Mouse (Mus musculus) liver, embryonic 12.5 days (tissue): Measurements from ENCODE around the gene Nup98. TPM values are rescaled to one million over a fixed set of nuclear protein-coding genes. Genes with fewer than 3 reads are reported as not detected.

Source experiments
- ATAC-seq: fragments of 200-750 bp; cut with Nextera tagmentation; 2 replicates; pipeline ENCODE4 v1.8.0; 2017; ENCODE audit warnings: moderate number of reproducible peaks, mild to moderate bottlenecking, moderate library complexity
- H3K27ac ChIP-seq: fragments of 300-500 bp; sonication (generic); 2 replicates; pipeline ENCODE4 v1.5.1; 2016; ENCODE audit warnings: mild to moderate bottlenecking
- H3K27me3 ChIP-seq: fragments of 300-500 bp; sonication (generic); replicated peaks from 2 replicates; pipeline ENCODE4 v1.6.1; 2016; ENCODE audit warnings: mild to moderate bottlenecking, moderate library complexity
- H3K36me3 ChIP-seq: fragments of 300-500 bp; sonication (generic); 2 replicates; pipeline ENCODE4 v1.6.1; 2016; ENCODE audit warnings: mild to moderate bottlenecking, moderate library complexity
- H3K4me1 ChIP-seq: fragments of 300-500 bp; sonication (generic); 2 replicates; pipeline ENCODE4 v1.6.1; 2016
- H3K4me2 ChIP-seq: fragments of 300-500 bp; sonication (generic); 2 replicates; pipeline ENCODE4 v1.6.1; 2016; ENCODE audit warnings: mild to moderate bottlenecking, moderate library complexity
- H3K4me3 ChIP-seq: fragments of 300-500 bp; sonication (generic); 2 replicates; pipeline ENCODE4 v1.5.1; 2016; ENCODE audit warnings: mild to moderate bottlenecking, moderate library complexity
- H3K9ac ChIP-seq: fragments of 300-500 bp; sonication (generic); 2 replicates; pipeline ENCODE4 v1.6.1; 2016; ENCODE audit warnings: mild to moderate bottlenecking, moderate library complexity
- H3K9me3 ChIP-seq: fragments of 300-500 bp; sonication (generic); replicated peaks from 2 replicates; pipeline ENCODE4 v1.6.1; 2016; ENCODE audit warnings: mild to moderate bottlenecking, moderate library complexity
- WGBS: fragments of 180-500 bp; shearing (Covaris S2); methylation state at CpG from one replicate; pipeline ENCODE4 v1.1.7; 2016; ENCODE audit not compliant: insufficient replicate concordance; 5-methylcytosine and 5-hydroxymethylcytosine counted together
- polyA plus RNA-seq: library from polyadenylated mRNA; unstranded; fragments of >200 nt; fragmentation: Nextera tagmentation; extraction: Ambion mirVana; gene quantifications from 2 replicates; pipeline ENCODE4 v1.2.1, GENCODE M21; 2016

The Nup98 gene
- polyA plus RNA-seq, 1 experiment from 2014 or later: 30.4 TPM

DNA sequence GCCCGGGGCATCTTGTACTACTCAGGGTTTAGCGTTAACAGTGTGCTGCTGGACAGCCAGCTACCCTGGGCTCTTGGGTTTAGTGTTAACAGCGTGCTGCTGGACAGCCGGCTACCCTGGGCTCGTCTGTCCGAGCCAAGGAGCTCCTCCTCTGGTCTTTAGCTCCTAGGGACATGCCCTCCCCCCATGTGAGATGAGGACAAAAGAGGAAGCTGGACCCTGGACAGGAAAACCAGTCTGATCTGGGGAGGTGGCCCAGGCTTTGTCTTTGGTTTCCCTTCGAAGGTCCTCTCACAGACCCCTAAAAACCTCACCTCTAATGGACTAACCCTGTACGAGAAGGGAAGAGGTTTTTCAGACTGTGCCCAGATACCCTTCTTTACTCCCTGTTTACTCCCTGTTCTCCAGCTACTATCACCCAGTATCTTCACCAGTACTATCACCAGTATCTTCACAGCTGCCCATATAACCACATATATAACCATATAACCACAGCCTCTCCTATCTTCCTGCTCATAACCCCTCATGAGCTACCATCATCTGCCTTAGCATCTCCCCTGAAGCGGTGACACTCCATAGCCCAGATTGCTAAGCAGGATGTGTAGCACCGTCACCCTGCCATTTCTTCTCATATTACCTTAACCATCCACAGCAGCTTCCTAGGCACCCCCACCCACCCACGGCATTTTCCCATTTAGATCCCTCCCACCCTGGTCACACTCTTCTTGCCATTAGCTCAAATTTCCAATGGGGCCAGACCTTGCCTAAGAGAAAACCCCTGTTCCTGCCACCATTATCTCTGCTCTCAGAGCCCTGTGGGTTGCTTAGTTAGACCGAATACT lies 37.2 kb upstream of the Nup98 start:
- Histone ChIP-seq H3K9me3 (no peaks in the 10 kb centered on the region), H3K27me3 (no peaks in the 10 kb centered on the region), H3K4me3 (peak overlapping the region; percentile 94), H3K36me3 (peaks cover 18% of the 10 kb centered on the region), H3K4me1 (peaks cover 84% of the 10 kb centered on the region), H3K9ac (peak overlapping the region; percentile 85), H3K27ac (peak overlapping the region; percentile 96), H3K4me2 (peak overlapping the region; percentile 93)
- WGBS: 26% methylated on average over 12 of the region's 12 CpGs
- no peak for ATAC-seq

- ATAC-seq: no peak
- H3K9ac ChIP-seq: peak overlapping the region; percentile 50; the same call in 1 of the 2 replicates
Observed at GRCm38 (mm10) chr7:102246265-102246664, 36.3 kb upstream of the Nup98 start.

GRCm38 (mm10) chr7:102245775-102246174 lies 35.8 kb upstream of the Nup98 start:
- H3K4me2 ChIP-seq: peak overlapping the region; percentile 93
- no peaks in the 10 kb centered on the region for H3K9me3 ChIP-seq
- H3K36me3 ChIP-seq: peaks cover 32% of the 10 kb centered on the region
- peak overlapping the region; percentile 50 for H3K9ac ChIP-seq
- 6% methylated on average over 1 of the region's 1 CpGs for WGBS
- peak overlapping the region; percentile 96 for H3K27ac ChIP-seq
- 0 out of 2 replicates have a peak overlapping the region, but pooled peaks have one; percentile 3 for H3K4me3 ChIP-seq
- H3K27me3 ChIP-seq: no peaks in the 10 kb centered on the region
- ATAC-seq: no peak
- H3K4me1 ChIP-seq: peaks cover 86% of the 10 kb centered on the region

More at GRCm38 (mm10) chr7:102246265-102246664, 36.3 kb upstream of the Nup98 start:
- no peaks in the 10 kb centered on the region for H3K27me3 ChIP-seq
- H3K4me3 ChIP-seq: peak overlapping the region; percentile 94; the same call in 1 of the 2 replicates
- peak overlapping the region; percentile 93 for H3K4me2 ChIP-seq
- 42% methylated on average over 6 of the region's 6 CpGs for WGBS
- no peaks in the 10 kb centered on the region for H3K9me3 ChIP-seq
- H3K36me3 ChIP-seq: peaks cover 27% of the 10 kb centered on the region
- H3K27ac ChIP-seq: peak overlapping the region; percentile 96
- peaks cover 86% of the 10 kb centered on the region for H3K4me1 ChIP-seq

GRCm38 (mm10) chr7:102244782-102245535 lies 35.0 kb upstream of the Nup98 start:
- peak overlapping the region; percentile 50 for H3K9ac ChIP-seq
- no peak for ATAC-seq
- H3K27ac ChIP-seq: peak overlapping the region; percentile 96
- H3K4me2 ChIP-seq: peak overlapping the region; percentile 93
- no peak overlapping the region for H3K4me3 ChIP-seq
- 61% methylated on average over 3 of the region's 3 CpGs for WGBS
- H3K4me1 ChIP-seq: peaks cover 86% of the 10 kb centered on the region
- H3K27me3 ChIP-seq: no peaks in the 10 kb centered on the region
- H3K36me3 ChIP-seq: peaks cover 40% of the 10 kb centered on the region
- no peaks in the 10 kb centered on the region for H3K9me3 ChIP-seq

DNA sequence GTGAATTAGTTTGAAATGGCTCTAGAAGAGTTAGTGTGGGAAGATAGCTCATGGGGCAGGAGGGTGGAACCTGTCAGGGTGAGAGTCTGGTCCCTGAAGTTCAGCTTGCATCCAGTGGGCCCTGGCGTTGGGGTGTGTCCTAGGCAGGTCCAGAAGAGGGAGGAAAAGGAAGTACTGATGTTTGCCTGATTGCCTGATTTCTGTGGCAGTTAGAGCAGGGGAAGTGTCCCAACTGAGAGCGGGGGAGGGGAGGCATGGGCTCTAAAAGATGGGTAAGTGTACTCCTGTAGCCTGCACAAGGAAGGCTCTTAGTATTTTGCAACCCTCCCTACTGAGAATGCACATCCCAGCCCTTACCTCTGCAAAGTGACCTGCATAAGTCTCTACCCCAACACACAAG lies 33.9 kb upstream of the Nup98 start:
- Histone ChIP-seq H3K36me3 (peaks cover 51% of the 10 kb centered on the region), H3K4me1 (peaks cover 81% of the 10 kb centered on the region), H3K4me2 (peak overlapping the region; percentile 93), H3K9ac (no peak overlapping the region), H3K27ac (peak overlapping the region; percentile 96; the same call in 1 of the 2 replicates), H3K4me3 (no peak overlapping the region), H3K27me3 (no peaks in the 10 kb centered on the region), H3K9me3 (no peaks in the 10 kb centered on the region)
- ATAC-seq: no peak
- WGBS: 14% methylated on average over 2 of the region's 2 CpGs

- Histone ChIP-seq H3K36me3 (peaks cover 61% of the 10 kb centered on the region), H3K27me3 (no peaks in the 10 kb centered on the region), H3K9ac (no peak overlapping the region), H3K4me1 (peaks cover 72% of the 10 kb centered on the region), H3K4me2 (peak overlapping the region; percentile 21; the same call in 1 of the 2 replicates), H3K27ac (peak overlapping the region; percentile 28; the same call in 1 of the 2 replicates), H3K9me3 (no peaks in the 10 kb centered on the region), H3K4me3 (no peak overlapping the region)
- no peak for ATAC-seq
- WGBS: 30% methylated on average over 3 of the region's 3 CpGs
Observed at GRCm38 (mm10) chr7:102242917-102243316, 32.9 kb upstream of the Nup98 start.

GRCm38 (mm10) chr7:102242371-102242770 lies 32.4 kb upstream of the Nup98 start:
- Histone ChIP-seq H3K4me1 (peaks cover 66% of the 10 kb centered on the region), H3K36me3 (peaks cover 64% of the 10 kb centered on the region), H3K4me3 (no peak overlapping the region), H3K4me2 (no peak overlapping the region), H3K9ac (no peak overlapping the region), H3K27me3 (no peaks in the 10 kb centered on the region), H3K27ac (0 out of 2 replicates have a peak overlapping the region, but pooled peaks have one; percentile 28), H3K9me3 (no peaks in the 10 kb centered on the region)
- ATAC-seq: no peak
- 53% methylated on average over 5 of the region's 5 CpGs for WGBS

- no peak overlapping the region for H3K4me2 ChIP-seq
- H3K4me1 ChIP-seq: peaks cover 38% of the 10 kb centered on the region
- 84% methylated on average over 16 of the region's 16 CpGs for WGBS
- H3K9ac ChIP-seq: no peak overlapping the region
- no peak for ATAC-seq
- no peaks in the 10 kb centered on the region for H3K27me3 ChIP-seq
- H3K4me3 ChIP-seq: no peak overlapping the region
- H3K9me3 ChIP-seq: no peaks in the 10 kb centered on the region
- H3K36me3 ChIP-seq: peaks cover 89% of the 10 kb centered on the region
- H3K27ac ChIP-seq: no peak overlapping the region
Observed at GRCm38 (mm10) chr7:102239591-102239990, 29.6 kb upstream of the Nup98 start.

DNA sequence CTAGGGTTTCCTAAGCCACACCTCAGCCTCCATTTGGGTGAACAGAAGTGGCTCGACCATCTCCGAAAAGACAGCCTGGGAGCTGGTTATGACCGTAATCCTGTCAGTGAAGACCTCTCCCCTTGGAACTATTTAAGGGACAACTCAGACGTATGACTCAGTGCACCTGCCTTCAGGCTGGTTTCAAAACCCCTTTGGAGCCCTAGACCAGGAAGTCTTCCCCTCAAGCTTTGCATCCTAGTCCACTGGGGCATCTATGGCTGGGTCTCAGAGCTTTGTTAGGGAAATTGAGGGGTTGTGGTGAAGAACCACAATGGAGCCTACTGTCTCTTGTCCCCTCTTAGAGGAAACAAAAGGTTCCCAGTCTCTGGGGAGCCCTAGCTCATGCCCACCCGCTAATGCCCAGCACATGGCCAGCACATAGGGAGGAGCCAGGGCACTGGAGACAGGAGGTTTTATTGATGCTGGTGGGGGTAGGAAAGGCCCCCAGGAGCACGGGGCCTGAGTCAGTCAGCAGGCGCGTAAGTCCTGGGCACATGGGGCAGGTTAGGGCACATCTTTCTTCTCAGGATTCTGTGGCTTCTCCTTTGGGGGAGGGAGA lies 28.8 kb upstream of the Nup98 start:
- no peaks in the 10 kb centered on the region for H3K9me3 ChIP-seq
- no peak for ATAC-seq
- H3K27me3 ChIP-seq: no peaks in the 10 kb centered on the region
- 84% methylated on average over 8 of the region's 8 CpGs for WGBS
- H3K4me1 ChIP-seq: peaks cover 30% of the 10 kb centered on the region
- H3K4me3 ChIP-seq: no peak overlapping the region
- peaks cover 83% of the 10 kb centered on the region for H3K36me3 ChIP-seq
- no peak overlapping the region for H3K27ac ChIP-seq
- no peak overlapping the region for H3K4me2 ChIP-seq
- no peak overlapping the region for H3K9ac ChIP-seq

GRCm38 (mm10) chr7:102233059-102233458 lies 23.1 kb upstream of the Nup98 start:
- Histone ChIP-seq H3K27me3 (no peaks in the 10 kb centered on the region), H3K9me3 (no peaks in the 10 kb centered on the region), H3K4me3 (no peak overlapping the region), H3K27ac (no peak overlapping the region), H3K9ac (no peak overlapping the region), H3K4me1 (peaks cover 6% of the 10 kb centered on the region), H3K4me2 (no peak overlapping the region), H3K36me3 (peaks cover 42% of the 10 kb centered on the region)
- ATAC-seq: no peak
- WGBS: 53% methylated on average over 4 of the region's 4 CpGs

DNA sequence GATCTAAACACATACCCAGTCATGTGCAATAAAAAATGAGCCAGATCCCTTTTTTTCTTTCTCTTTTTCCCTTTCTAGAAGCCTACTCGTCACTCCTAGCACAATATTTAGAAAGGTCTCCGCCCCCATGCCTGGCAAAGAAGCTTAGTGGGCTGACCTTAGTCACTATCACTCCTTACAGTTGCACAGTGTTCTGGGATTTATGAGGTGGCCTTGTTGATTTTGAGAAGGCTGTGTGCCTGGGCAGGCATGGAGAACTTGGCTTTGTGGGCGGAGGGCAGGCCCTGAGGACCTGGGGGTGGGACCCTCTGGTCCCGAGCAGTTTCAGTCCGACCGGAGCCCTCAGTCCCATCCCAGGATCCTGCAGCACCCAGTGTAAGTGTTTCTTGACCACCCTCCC lies 19.8 kb upstream of the Nup98 start:
- H3K27me3 ChIP-seq: no peaks in the 10 kb centered on the region
- H3K4me2 ChIP-seq: no peak overlapping the region
- ATAC-seq: no peak
- H3K36me3 ChIP-seq: peaks cover 15% of the 10 kb centered on the region
- no peak overlapping the region for H3K4me3 ChIP-seq
- 77% methylated on average over 6 of the region's 6 CpGs for WGBS
- no peak overlapping the region for H3K9ac ChIP-seq
- H3K27ac ChIP-seq: no peak overlapping the region
- peaks cover 10% of the 10 kb centered on the region for H3K4me1 ChIP-seq
- H3K9me3 ChIP-seq: no peaks in the 10 kb centered on the region
